13 mouse cellular contexts compared by ENCODE assay signal in the genomic region with DNA sequence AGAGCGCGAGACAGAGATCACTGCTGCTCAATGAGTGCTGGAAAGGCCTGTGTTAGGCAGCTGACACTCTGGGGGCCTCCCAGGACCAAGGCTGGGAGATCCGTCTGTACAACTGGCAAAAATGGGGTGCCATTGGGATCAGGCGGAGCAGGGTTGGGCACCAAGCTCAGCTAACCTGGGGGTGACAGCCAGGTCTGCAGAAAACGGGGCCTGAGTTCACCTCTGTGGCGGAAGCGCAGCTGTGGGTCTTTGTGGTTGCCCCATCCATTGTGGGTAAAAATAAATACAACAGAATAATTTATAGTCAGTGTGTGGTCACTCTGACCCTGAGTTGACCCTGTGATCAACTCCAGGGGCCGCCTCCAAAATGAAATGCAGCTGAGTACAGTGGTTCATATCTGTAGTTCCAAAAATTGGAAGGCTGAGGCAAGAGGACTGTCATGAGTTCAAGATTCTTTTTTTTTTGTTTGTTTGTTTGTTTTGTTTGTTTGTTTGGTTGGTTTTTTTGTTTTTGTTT.
DNase-seq lines count a peak whose midpoint lies in the region.
"Had no signal": no experiment of that assay in that cellular context is flagged by ENCODE, and none has a peak within 500 bp of the region (broad histone marks: within the 10 kb centered on the region; RNA-seq: fewer than 3 reads in every experiment).

No protein-coding gene starts in this region.

- DNase-seq in 3T3-L1 (ENCODE audit: low read depth, low spot score) (peak; percentile 24), A20 (ENCODE audit: low read depth, low spot score) (peak; percentile 72), NIH3T3 (ENCODE audit: low read depth) (peak; percentile 49)
- no peak for DNase-seq in urinary bladder, postnatal 25 days (ENCODE audit: low spot score)
- no peak for DNase-seq in yolk sac, embryonic 10.5 days (ENCODE audit: low spot score)
- no peak for DNase-seq in cerebellum, postnatal 14 days
- DNase-seq: adrenal gland, adult 8-10 months; adrenal gland, postnatal 25 days; cerebellum, adult 2 months; cerebellum, postnatal 10 days; gastrocnemius, adult 2 months; gastrocnemius, postnatal 14 days; kidney, adult 11 months had no signal

Comparison
In these comparisons a context has a peak if more than half of its experiments do, and no peak if none do; other contexts are left out.
1. DNase-seq: peak in 3T3-L1 (single experiment), A20 (single experiment) and NIH3T3 (single experiment); none in urinary bladder, postnatal 25 days (single experiment), yolk sac, embryonic 10.5 days (single experiment) and cerebellum, postnatal 14 days (0 of 2).